Mouse (Mus musculus): ENCODE data around the gene Ubtd1. TPM values are rescaled to one million over a fixed set of nuclear protein-coding genes. Genes with fewer than 3 reads are reported as not detected.
A peak's percentile ranks its signal among the peaks of the same experiment; 100 is the strongest.

Ubtd1 gene
- polyA plus RNA-seq, 1 experiment from 2014 or later, result 13.1 TPM

DNA sequence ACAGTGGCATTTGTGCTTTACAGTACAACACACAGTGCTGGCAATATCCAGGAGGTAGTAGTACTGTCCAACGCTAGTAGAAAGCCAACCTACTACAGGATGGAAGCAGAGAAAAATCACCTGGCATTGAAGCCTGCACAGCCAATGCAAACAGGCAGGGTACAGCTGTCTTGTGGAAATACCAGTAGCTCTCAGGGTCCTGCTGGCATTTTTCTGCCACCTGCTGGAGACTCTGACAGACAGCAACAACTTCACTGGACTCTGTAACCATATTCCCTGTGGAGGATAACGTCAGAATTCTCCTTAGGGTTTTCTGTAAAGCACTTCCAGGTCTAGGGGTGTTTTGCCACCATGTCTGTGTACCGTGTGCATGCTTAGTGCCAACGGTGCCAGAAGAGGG, 29.3 kb upstream of the Ubtd1 start:
- Histone ChIP-seq H3K4me2 (no peak overlapping the region), H3K36me3 (ENCODE audit: insufficient read depth) (peaks cover 98% of the 10 kb centered on the region), H3K9me3 (ENCODE audit: low read depth, low read length) (no peaks in the 10 kb centered on the region), H3K27ac (ENCODE audit: low read depth) (no peak overlapping the region), H3K27me3 (ENCODE audit: insufficient read depth, low read length) (no peaks in the 10 kb centered on the region), H3K9ac (no peak overlapping the region), H3K4me1 (ENCODE audit: insufficient read depth) (no peaks in the 10 kb centered on the region), H3K4me3 (ENCODE audit: low read depth, low read length) (no peak overlapping the region)
- peak; percentile 59 for TF ChIP-seq CTCF (IDR thresholded peaks at IDR 0.05; ENCODE audit: low read depth)
- 67% methylated on average over 4 of the region's 4 CpGs for WGBS
- DNase-seq (peak; percentile 46), ATAC-seq (ENCODE audit: insufficient read depth) (no peak)

- Histone ChIP-seq H3K36me3 (ENCODE audit: insufficient read depth) (peaks cover 99% of the 10 kb centered on the region), H3K9ac (no peak overlapping the region), H3K9me3 (ENCODE audit: low read depth, low read length) (no peaks in the 10 kb centered on the region), H3K4me3 (ENCODE audit: low read depth, low read length) (no peak overlapping the region), H3K27ac (ENCODE audit: low read depth) (no peak overlapping the region), H3K4me1 (ENCODE audit: insufficient read depth) (no peaks in the 10 kb centered on the region), H3K4me2 (no peak overlapping the region), H3K27me3 (ENCODE audit: insufficient read depth, low read length) (no peaks in the 10 kb centered on the region)
- no peak for TF ChIP-seq CTCF (IDR thresholded peaks at IDR 0.05; ENCODE audit: low read depth)
- ATAC-seq (ENCODE audit: insufficient read depth) (no peak), DNase-seq (no peak)
- 89% methylated on average over 3 of the region's 3 CpGs for WGBS
Observed at GRCm38 (mm10) chr19:41953574-41953973, 28.0 kb upstream of the Ubtd1 start.

DNA sequence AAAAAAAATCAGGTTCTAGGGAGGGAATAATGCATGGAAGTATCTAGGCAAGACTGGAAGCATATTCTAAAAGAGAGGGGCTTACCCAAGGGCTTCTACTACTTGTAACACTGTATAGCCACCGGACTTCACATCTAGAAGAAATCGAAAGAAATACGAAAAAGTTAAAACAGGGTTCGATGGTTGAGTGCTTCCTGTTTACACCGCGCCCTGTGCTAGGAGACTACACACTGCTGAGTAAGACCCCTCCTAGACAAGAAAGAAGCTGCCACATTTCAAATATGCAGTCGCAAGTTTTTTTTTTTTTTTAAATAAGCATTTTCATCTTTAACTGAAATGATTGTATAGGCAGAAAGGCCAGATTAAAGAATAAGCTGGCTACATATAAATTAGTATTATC, 11.9 kb upstream of the Ubtd1 start:
- DNase-seq, result no peak

GRCm38 (mm10) chr19:41973891-41974794, 7.4 kb upstream of the Ubtd1 start:
- DNase-seq (no peak), ATAC-seq (ENCODE audit: insufficient read depth) (no peak)
- H3K27me3 ChIP-seq (ENCODE audit: insufficient read depth, low read length), result no peaks in the 10 kb centered on the region
- H3K9me3 ChIP-seq (ENCODE audit: low read depth, low read length), result no peaks in the 10 kb centered on the region
- WGBS, result 68% methylated on average over 13 of the region's 13 CpGs
- no peak overlapping the region for H3K4me2 ChIP-seq
- H3K36me3 ChIP-seq (ENCODE audit: insufficient read depth), result peaks cover 11% of the 10 kb centered on the region; the same call in 1 of the 2 replicates
- no peak for TF ChIP-seq CTCF (IDR thresholded peaks at IDR 0.05; ENCODE audit: low read depth)
- H3K27ac ChIP-seq (ENCODE audit: low read depth), result no peak overlapping the region
- no peaks in the 10 kb centered on the region for H3K4me1 ChIP-seq (ENCODE audit: insufficient read depth)
- H3K4me3 ChIP-seq (ENCODE audit: low read depth, low read length), result no peak overlapping the region
- no peak overlapping the region for H3K9ac ChIP-seq

More for the DNA sequence above, 11.9 kb upstream of the Ubtd1 start:
- ATAC-seq (ENCODE audit: insufficient read depth), result no peak
- no peak overlapping the region for H3K4me3 ChIP-seq (ENCODE audit: low read depth, low read length)
- H3K4me1 ChIP-seq (ENCODE audit: insufficient read depth), result no peaks in the 10 kb centered on the region
- peaks cover 48% of the 10 kb centered on the region for H3K36me3 ChIP-seq (ENCODE audit: insufficient read depth)
- WGBS, result 91% methylated on average over 7 of the region's 7 CpGs
- H3K27me3 ChIP-seq (ENCODE audit: insufficient read depth, low read length), result no peaks in the 10 kb centered on the region
- H3K9me3 ChIP-seq (ENCODE audit: low read depth, low read length), result no peaks in the 10 kb centered on the region
- H3K9ac ChIP-seq, result no peak overlapping the region
- H3K4me2 ChIP-seq, result no peak overlapping the region
- no peak for TF ChIP-seq CTCF (IDR thresholded peaks at IDR 0.05; ENCODE audit: low read depth)
- H3K27ac ChIP-seq (ENCODE audit: low read depth), result no peak overlapping the region

DNA sequence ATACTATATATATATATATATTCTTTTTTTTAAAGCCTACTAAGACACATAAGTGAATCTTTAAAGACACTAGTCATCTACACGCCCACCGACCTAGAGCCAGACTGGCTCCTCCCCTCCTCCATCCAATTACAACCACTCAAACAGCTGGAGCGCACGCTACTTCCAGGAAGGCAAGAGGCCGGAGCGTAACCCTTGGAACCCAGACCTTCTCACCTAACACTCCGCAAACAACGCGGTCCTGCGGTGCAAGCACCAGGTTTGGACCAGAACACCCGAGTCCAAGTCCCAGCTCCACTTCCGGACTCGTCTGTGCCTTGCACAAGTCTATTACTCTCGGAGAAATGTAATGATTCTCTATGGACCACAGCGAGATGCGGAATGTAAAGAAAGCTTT, 1.1 kb upstream of the Ubtd1 start:
- H3K27me3 ChIP-seq (ENCODE audit: insufficient read depth, low read length), result no peaks in the 10 kb centered on the region
- no peaks in the 10 kb centered on the region for H3K9me3 ChIP-seq (ENCODE audit: low read depth, low read length)
- DNase-seq (peak; percentile 69), ATAC-seq (ENCODE audit: insufficient read depth) (peak; percentile 7; the same call in 1 of the 2 replicates)
- peak overlapping the region; percentile 87 for H3K27ac ChIP-seq (ENCODE audit: low read depth)
- no peaks in the 10 kb centered on the region; the same call in 1 of the 2 replicates for H3K4me1 ChIP-seq (ENCODE audit: insufficient read depth)
- H3K4me2 ChIP-seq, result peak overlapping the region; percentile 80
- H3K4me3 ChIP-seq (ENCODE audit: low read depth, low read length), result peak overlapping the region; percentile 85
- WGBS, result under 1% methylated on average over 16 of the region's 16 CpGs
- H3K9ac ChIP-seq, result peak overlapping the region; percentile 80
- peaks cover 3% of the 10 kb centered on the region; the same call in 1 of the 2 replicates for H3K36me3 ChIP-seq (ENCODE audit: insufficient read depth)
- no peak for TF ChIP-seq CTCF (IDR thresholded peaks at IDR 0.05; ENCODE audit: low read depth)

GRCm38 (mm10) chr19:41980819-41981594, 556 bp upstream of the Ubtd1 start, which contains the start of gene Mms19:
Gene Mms19, minus strand, starts transcription at chr19:41981157.
- Histone ChIP-seq H3K4me1 (ENCODE audit: insufficient read depth) (no peaks in the 10 kb centered on the region; the same call in 1 of the 2 replicates), H3K9me3 (ENCODE audit: low read depth, low read length) (no peaks in the 10 kb centered on the region), H3K9ac (peak within 1 kb of the TSS; percentile 80), H3K27me3 (ENCODE audit: insufficient read depth, low read length) (no peaks in the 10 kb centered on the region), H3K36me3 (ENCODE audit: insufficient read depth) (peaks cover 3% of the 10 kb centered on the region; the same call in 1 of the 2 replicates), H3K4me3 (ENCODE audit: low read depth, low read length) (peak within 1 kb of the TSS; percentile 85), H3K27ac (ENCODE audit: low read depth) (peak within 1 kb of the TSS; percentile 87), H3K4me2 (peak within 1 kb of the TSS; percentile 80)
- WGBS, result under 1% methylated on average over 68 of the region's 68 CpGs
- TF ChIP-seq CTCF (IDR thresholded peaks at IDR 0.05; ENCODE audit: low read depth), result peak; percentile 23; the same call in 1 of the 2 replicates
- peak; percentile 100 for DNase-seq
- ATAC-seq (ENCODE audit: insufficient read depth), result peak; percentile 96

All from lung, embryonic 14.5 days (tissue).